Mouse (Mus musculus): ENCODE data around the gene Exoc6b. TPM values are rescaled to one million over a fixed set of nuclear protein-coding genes. Genes with fewer than 3 reads are reported as not detected.

Exoc6b gene
- total and polyA plus RNA-seq, 3 experiments = 6.2 to 20.8 (median 15.6) TPM

GRCm38 (mm10) chr6:84912434-84912833, 156.9 kb downstream of the Exoc6b start:
- DNase-seq = no peak
- 4% methylated on average over 2 of the region's 2 CpGs for WGBS

GRCm38 (mm10) chr6:84899002-84899774, 170.1 kb downstream of the Exoc6b start:
- no peak for DNase-seq
- 91% methylated on average over 4 of the region's 4 CpGs for WGBS
- Histone ChIP-seq H3K27me3 (ENCODE audit: control insufficient read depth, insufficient read depth, low read length) (no peaks in the 10 kb centered on the region), H3K79me2 (replicated peaks; ENCODE audit: control insufficient read depth, insufficient read depth, low read length) (no peaks in the 10 kb centered on the region), H3K27ac (no peak overlapping the region), H3K4me3 (no peak overlapping the region), H3K9ac (ENCODE audit: low read depth, low read length) (no peak overlapping the region), H3K36me3 (ENCODE audit: control insufficient read depth, insufficient read depth, low read length) (peaks cover 3% of the 10 kb centered on the region), H3K4me1 (ENCODE audit: control insufficient read depth, insufficient read depth, low read length) (no peaks in the 10 kb centered on the region)
- intact Hi-C loops (cut with DNase I) = no loop called here
- TF ChIP-seq CTCF (IDR thresholded peaks at IDR 0.05) = no peak
- TF ChIP-seq EP300 (IDR thresholded peaks at IDR 0.05; ENCODE audit: insufficient read depth, low read depth, low read length) = no peak
- TF ChIP-seq POLR2A (IDR thresholded peaks at IDR 0.05; ENCODE audit: insufficient read depth, low read depth, low read length) = no peak

More at GRCm38 (mm10) chr6:84912434-84912833, 156.9 kb downstream of the Exoc6b start:
- Histone ChIP-seq H3K9ac (ENCODE audit: low read depth, low read length) (no peak overlapping the region), H3K4me3 (no peak overlapping the region), H3K27ac (no peak overlapping the region), H3K4me1 (ENCODE audit: control insufficient read depth, insufficient read depth, low read length) (no peaks in the 10 kb centered on the region; the same call in 1 of the 2 replicates), H3K36me3 (ENCODE audit: control insufficient read depth, insufficient read depth, low read length) (no peaks in the 10 kb centered on the region), H3K27me3 (ENCODE audit: control insufficient read depth, insufficient read depth, low read length) (no peaks in the 10 kb centered on the region), H3K79me2 (replicated peaks; ENCODE audit: control insufficient read depth, insufficient read depth, low read length) (no peaks in the 10 kb centered on the region)
- intact Hi-C loops (cut with DNase I) = loop anchor here (5.0 to 10.0 kb wide), 4 partner anchors 202 to 815 kb away; partner anchors contain the start of gene Cyp26b1
- TF ChIP-seq CTCF (IDR thresholded peaks at IDR 0.05) = peak; percentile 79
- no peak for TF ChIP-seq POLR2A (IDR thresholded peaks at IDR 0.05; ENCODE audit: insufficient read depth, low read depth, low read length)
- no peak for TF ChIP-seq EP300 (IDR thresholded peaks at IDR 0.05; ENCODE audit: insufficient read depth, low read depth, low read length)

GRCm38 (mm10) chr6:84893773-84894095, 175.6 kb downstream of the Exoc6b start:
- intact Hi-C loops (cut with DNase I) = no loop called here
- no peak for TF ChIP-seq POLR2A (IDR thresholded peaks at IDR 0.05; ENCODE audit: insufficient read depth, low read depth, low read length)
- peaks cover 4% of the 10 kb centered on the region; the same call in 1 of the 2 replicates for H3K36me3 ChIP-seq (ENCODE audit: control insufficient read depth, insufficient read depth, low read length)
- peaks cover 4% of the 10 kb centered on the region for H3K4me1 ChIP-seq (ENCODE audit: control insufficient read depth, insufficient read depth, low read length)
- H3K79me2 ChIP-seq (replicated peaks; ENCODE audit: control insufficient read depth, insufficient read depth, low read length) = no peaks in the 10 kb centered on the region
- H3K27me3 ChIP-seq (ENCODE audit: control insufficient read depth, insufficient read depth, low read length) = no peaks in the 10 kb centered on the region
- H3K4me3 ChIP-seq = no peak overlapping the region
- H3K9ac ChIP-seq (ENCODE audit: low read depth, low read length) = no peak overlapping the region
- H3K27ac ChIP-seq = no peak overlapping the region
- no peak for DNase-seq

GRCm38 (mm10) chr6:84892926-84893772, 176.2 kb downstream of the Exoc6b start:
- DNase-seq = no peak
- peaks cover 4% of the 10 kb centered on the region; the same call in 1 of the 2 replicates for H3K36me3 ChIP-seq (ENCODE audit: control insufficient read depth, insufficient read depth, low read length)
- intact Hi-C loops (cut with DNase I) = no loop called here
- peaks cover 4% of the 10 kb centered on the region for H3K4me1 ChIP-seq (ENCODE audit: control insufficient read depth, insufficient read depth, low read length)
- no peaks in the 10 kb centered on the region for H3K79me2 ChIP-seq (replicated peaks; ENCODE audit: control insufficient read depth, insufficient read depth, low read length)
- H3K27me3 ChIP-seq (ENCODE audit: control insufficient read depth, insufficient read depth, low read length) = no peaks in the 10 kb centered on the region
- no peak overlapping the region for H3K9ac ChIP-seq (ENCODE audit: low read depth, low read length)
- no peak overlapping the region for H3K27ac ChIP-seq
- WGBS = 21% methylated on average over 5 of the region's 5 CpGs
- no peak overlapping the region for H3K4me3 ChIP-seq
- TF ChIP-seq POLR2A (IDR thresholded peaks at IDR 0.05; ENCODE audit: insufficient read depth, low read depth, low read length) = no peak
- TF ChIP-seq CTCF (IDR thresholded peaks at IDR 0.05) = no peak
- TF ChIP-seq EP300 (IDR thresholded peaks at IDR 0.05; ENCODE audit: insufficient read depth, low read depth, low read length) = no peak

- no peak for DNase-seq
- Histone ChIP-seq H3K27me3 (ENCODE audit: control insufficient read depth, insufficient read depth, low read length) (no peaks in the 10 kb centered on the region), H3K79me2 (replicated peaks; ENCODE audit: control insufficient read depth, insufficient read depth, low read length) (no peaks in the 10 kb centered on the region), H3K9ac (ENCODE audit: low read depth, low read length) (no peak overlapping the region), H3K27ac (no peak overlapping the region), H3K36me3 (ENCODE audit: control insufficient read depth, insufficient read depth, low read length) (no peaks in the 10 kb centered on the region; the same call in 1 of the 2 replicates), H3K4me1 (ENCODE audit: control insufficient read depth, insufficient read depth, low read length) (peaks cover 3% of the 10 kb centered on the region), H3K4me3 (no peak overlapping the region)
- 42% methylated on average over 3 of the region's 3 CpGs for WGBS
- TF ChIP-seq POLR2A (IDR thresholded peaks at IDR 0.05; ENCODE audit: insufficient read depth, low read depth, low read length) = no peak
- no peak for TF ChIP-seq CTCF (IDR thresholded peaks at IDR 0.05)
- TF ChIP-seq EP300 (IDR thresholded peaks at IDR 0.05; ENCODE audit: insufficient read depth, low read depth, low read length) = no peak
- intact Hi-C loops (cut with DNase I) = no loop called here
Measured at GRCm38 (mm10) chr6:84886551-84886950, 182.8 kb downstream of the Exoc6b start.

GRCm38 (mm10) chr6:84885080-84885479, 184.2 kb downstream of the Exoc6b start:
- no peaks in the 10 kb centered on the region for H3K79me2 ChIP-seq (replicated peaks; ENCODE audit: control insufficient read depth, insufficient read depth, low read length)
- H3K27ac ChIP-seq = no peak overlapping the region
- intact Hi-C loops (cut with DNase I) = no loop called here
- no peaks in the 10 kb centered on the region for H3K27me3 ChIP-seq (ENCODE audit: control insufficient read depth, insufficient read depth, low read length)
- no peaks in the 10 kb centered on the region; the same call in 1 of the 2 replicates for H3K36me3 ChIP-seq (ENCODE audit: control insufficient read depth, insufficient read depth, low read length)
- H3K4me1 ChIP-seq (ENCODE audit: control insufficient read depth, insufficient read depth, low read length) = peaks cover 3% of the 10 kb centered on the region
- no peak overlapping the region for H3K9ac ChIP-seq (ENCODE audit: low read depth, low read length)
- TF ChIP-seq CTCF (IDR thresholded peaks at IDR 0.05) (no peak), POLR2A (IDR thresholded peaks at IDR 0.05; ENCODE audit: insufficient read depth, low read depth, low read length) (no peak), EP300 (IDR thresholded peaks at IDR 0.05; ENCODE audit: insufficient read depth, low read depth, low read length) (no peak)
- H3K4me3 ChIP-seq = no peak overlapping the region
- 67% methylated on average over 1 of the region's 1 CpGs for WGBS
- DNase-seq = no peak

All from heart, adult 2 months (tissue).